Mouse (Mus musculus) cerebral cortex, adult 2 months (tissue): ENCODE measurements around the gene Arid1b.

ENCODE experiments used
- WGBS: fragments of 180-500 bp; shearing (Covaris S2); methylation state at CpG from one replicate; pipeline ENCODE4 v1.1.7; 2018; 5-methylcytosine and 5-hydroxymethylcytosine counted together

Arid1b gene

GRCm38 (mm10) chr17:4993840-4994503, at the start of gene Arid1b:
Gene Arid1b, plus strand, starts transcription at chr17:4994332.
- under 1% methylated on average over 55 of the region's 58 CpGs for WGBS

- WGBS = 90% methylated on average over 6 of the region's 6 CpGs
Observed at GRCm38 (mm10) chr17:4945311-4945751, 48.8 kb upstream of the Arid1b start.

GRCm38 (mm10) chr17:4945871-4946331, 48.2 kb upstream of the Arid1b start:
- WGBS = 53% methylated on average over 11 of the region's 11 CpGs

GRCm38 (mm10) chr17:4946421-4946974, 47.6 kb upstream of the Arid1b start:
- WGBS = 53% methylated on average over 12 of the region's 12 CpGs

GRCm38 (mm10) chr17:4947013-4947412, 47.1 kb upstream of the Arid1b start:
- WGBS = 85% methylated on average over 3 of the region's 3 CpGs

- 79% methylated on average over 2 of the region's 2 CpGs for WGBS
Observed at GRCm38 (mm10) chr17:4947439-4947838, 46.7 kb upstream of the Arid1b start.

- 84% methylated on average over 3 of the region's 3 CpGs for WGBS
Observed at GRCm38 (mm10) chr17:4948501-4948900, 45.6 kb upstream of the Arid1b start.

GRCm38 (mm10) chr17:4954431-4954830, 39.7 kb upstream of the Arid1b start:
- WGBS = 38% methylated on average over 4 of the region's 4 CpGs

- 57% methylated on average over 10 of the region's 10 CpGs for WGBS
Observed at GRCm38 (mm10) chr17:4964192-4964877, 29.8 kb upstream of the Arid1b start.

GRCm38 (mm10) chr17:4967201-4967600, 26.9 kb upstream of the Arid1b start:
- 84% methylated on average over 4 of the region's 4 CpGs for WGBS

- WGBS = 94% methylated on average over 3 of the region's 3 CpGs
Observed at GRCm38 (mm10) chr17:4968035-4968434, 26.1 kb upstream of the Arid1b start.

GRCm38 (mm10) chr17:4968878-4969277, 25.3 kb upstream of the Arid1b start:
- 97% methylated on average over 5 of the region's 5 CpGs for WGBS

- 74% methylated on average over 6 of the region's 6 CpGs for WGBS
Observed at GRCm38 (mm10) chr17:4972261-4972660, 21.9 kb upstream of the Arid1b start.

- 50% methylated on average over 11 of the region's 11 CpGs for WGBS
Observed at GRCm38 (mm10) chr17:4974736-4975135, 19.4 kb upstream of the Arid1b start.

- WGBS = 91% methylated on average over 7 of the region's 7 CpGs
Observed at GRCm38 (mm10) chr17:4980151-4980550, 14.0 kb upstream of the Arid1b start.

- 89% methylated on average over 5 of the region's 5 CpGs for WGBS
Observed at GRCm38 (mm10) chr17:4982819-4983218, 11.3 kb upstream of the Arid1b start.

- 75% methylated on average over 7 of the region's 7 CpGs for WGBS
Observed at GRCm38 (mm10) chr17:4984691-4985090, 9.4 kb upstream of the Arid1b start.

GRCm38 (mm10) chr17:4990911-4991560, 3.1 kb upstream of the Arid1b start:
- 66% methylated on average over 16 of the region's 16 CpGs for WGBS

- WGBS = 69% methylated on average over 10 of the region's 10 CpGs
Observed at GRCm38 (mm10) chr17:4991600-4991999, 2.5 kb upstream of the Arid1b start.

GRCm38 (mm10) chr17:4993497-4993839, 664 bp upstream of the Arid1b start:
- 23% methylated on average over 9 of the region's 9 CpGs for WGBS

- WGBS = 4% methylated on average over 53 of the region's 55 CpGs
Observed at GRCm38 (mm10) chr17:4994504-4994812, 326 bp downstream of the Arid1b start.

GRCm38 (mm10) chr17:4994813-4995560, 855 bp downstream of the Arid1b start:
- WGBS = under 1% methylated on average over 79 of the region's 81 CpGs
